Mouse (Mus musculus) hindbrain, postnatal 0 days (tissue): ENCODE data around the gene Tsks. TPM values are rescaled to one million over a fixed set of nuclear protein-coding genes. Genes with fewer than 3 reads are reported as not detected.

Experiments used
- ATAC-seq: fragments of 200-750 bp; cut with Nextera tagmentation; 2 replicates; pipeline ENCODE4 v1.8.0; 2017; ENCODE audit warnings: mild to moderate bottlenecking, moderate TSS enrichment, moderate library complexity
- DNase-seq: peaks from one replicate; pipeline ENCODE4 v3.0.0-alpha.2; 2015; ENCODE audit warnings: low spot score
- H3K27ac ChIP-seq: fragments of 300-500 bp; sonication (generic); 2 replicates; pipeline ENCODE4 v1.5.1; 2014; ENCODE audit warnings: mild to moderate bottlenecking
- H3K27me3 ChIP-seq: fragments of 300-500 bp; sonication (generic); 2 replicates; pipeline ENCODE4 v1.6.1; 2014; ENCODE audit warnings: low read length, mixed read lengths; ENCODE audit not compliant: insufficient read depth
- H3K36me3 ChIP-seq: fragments of 300-500 bp; sonication (generic); 2 replicates; pipeline ENCODE4 v1.6.1; 2014; ENCODE audit warnings: low read length, mixed read lengths; ENCODE audit not compliant: insufficient read depth
- H3K4me1 ChIP-seq: fragments of 300-500 bp; sonication (generic); 2 replicates; pipeline ENCODE4 v1.6.1; 2014; ENCODE audit warnings: antibody characterized with exemption, low read length, mixed read lengths; ENCODE audit not compliant: insufficient read depth
- H3K4me2 ChIP-seq: fragments of 300-500 bp; sonication (generic); 2 replicates; pipeline ENCODE4 v1.6.1; 2014; ENCODE audit warnings: low read depth, mild to moderate bottlenecking, low read length, moderate library complexity, mixed read lengths
- H3K4me3 ChIP-seq: fragments of 300-500 bp; sonication (generic); 2 replicates; pipeline ENCODE4 v1.5.1; 2014; ENCODE audit warnings: low read length
- H3K9ac ChIP-seq: fragments of 300-500 bp; sonication (generic); replicated peaks from 2 replicates; pipeline ENCODE4 v1.6.1; 2014; ENCODE audit warnings: mild to moderate bottlenecking, low read length, moderate library complexity, mixed read lengths
- H3K9me3 ChIP-seq: fragments of 300-500 bp; sonication (generic); 2 replicates; pipeline ENCODE4 v1.6.1; 2016; ENCODE audit warnings: low read length, mixed read lengths
- CTCF ChIP-seq: IDR thresholded peaks from 2 replicates; pipeline ENCODE4 v1.5.1; 2016; ENCODE audit warnings: antibody characterized with exemption, control low read depth, low read depth
- WGBS: fragments of 180-500 bp; shearing (Covaris S2); extraction: QIAGEN DNeasy Blood & Tissue Kit; methylation state at CpG from one replicate; pipeline ENCODE4 v1.1.7; 2014; 5-methylcytosine and 5-hydroxymethylcytosine counted together
- polyA plus RNA-seq: library from polyadenylated mRNA; unstranded; fragments of >200 nt; fragmentation: Nextera tagmentation; extraction: Ambion mirVana; gene quantifications from 2 replicates; pipeline ENCODE4 v1.2.1, GENCODE M21; 2015
- total RNA-seq: library from RNA; depleted of rRNA; stranded (reverse); fragments of >200 nt; gene quantifications from 2 replicates; pipeline ENCODE4 v1.2.3, GENCODE M21; 2014; rRNA removed

The Tsks gene
- total and polyA plus RNA-seq, 2 experiments from 2014 or later: 0.25 TPM; not detected in 1

GRCm38 (mm10) chr7:45000539-45001114, 57.6 kb downstream of the Tsks start:
- no peak for ATAC-seq
- Histone ChIP-seq H3K4me1 (peaks cover 5% of the 10 kb centered on the region; the same call in 1 of the 2 replicates), H3K36me3 (peaks cover 49% of the 10 kb centered on the region), H3K9me3 (no peaks in the 10 kb centered on the region), H3K27me3 (no peaks in the 10 kb centered on the region), H3K9ac (no peak overlapping the region), H3K4me2 (no peak overlapping the region), H3K27ac (no peak overlapping the region), H3K4me3 (no peak overlapping the region)
- TF ChIP-seq CTCF: no peak
- WGBS: 78% methylated on average over 21 of the region's 21 CpGs
- DNase-seq: no peak

DNA sequence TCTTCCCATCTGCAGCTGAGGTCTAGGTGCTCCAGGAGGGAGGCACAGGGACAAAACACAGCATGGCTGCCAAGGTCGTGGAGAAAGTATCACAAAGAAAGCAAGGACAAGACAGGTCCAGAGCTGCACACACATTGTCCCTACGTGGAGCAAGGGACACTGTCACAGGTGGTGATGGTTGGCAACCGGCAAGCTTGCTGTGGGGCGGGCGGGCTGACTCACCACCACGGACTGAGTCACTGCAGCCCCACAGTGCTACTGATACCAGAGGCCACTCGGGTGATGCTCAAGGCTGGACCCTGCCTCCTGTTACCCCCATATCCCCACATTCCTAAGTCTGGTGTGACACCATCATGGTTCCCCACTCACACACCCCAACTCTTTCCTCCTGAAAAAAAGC, 59.4 kb downstream of the Tsks start:
- Histone ChIP-seq H3K36me3 (peaks cover 67% of the 10 kb centered on the region), H3K27me3 (no peaks in the 10 kb centered on the region), H3K4me3 (no peak overlapping the region), H3K4me1 (peaks cover 5% of the 10 kb centered on the region; the same call in 1 of the 2 replicates), H3K9me3 (no peaks in the 10 kb centered on the region), H3K9ac (no peak overlapping the region), H3K27ac (no peak overlapping the region), H3K4me2 (no peak overlapping the region)
- no peak for ATAC-seq
- 87% methylated on average over 7 of the region's 7 CpGs for WGBS
- DNase-seq: no peak
- TF ChIP-seq CTCF: no peak

DNA sequence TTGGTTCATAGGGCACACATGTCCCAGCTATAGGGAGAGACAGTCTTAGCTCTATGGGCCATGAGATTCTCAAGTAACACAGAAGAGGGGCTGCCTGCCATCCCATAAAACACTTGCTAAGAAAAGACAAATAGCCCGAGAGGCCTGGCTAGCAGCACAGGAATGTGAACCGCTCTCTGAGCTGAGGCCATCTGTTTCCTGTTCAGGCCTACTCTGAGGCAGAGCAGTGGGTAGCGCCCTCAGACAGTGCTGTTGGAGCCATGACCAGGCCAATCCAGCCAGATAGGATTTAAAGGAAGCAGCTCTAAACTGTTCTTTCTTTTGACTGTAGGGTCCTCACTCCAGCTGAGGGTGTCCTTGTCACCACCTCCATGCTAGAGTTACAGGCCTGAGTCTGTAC, 61.5 kb downstream of the Tsks start:
- Histone ChIP-seq H3K4me2 (no peak overlapping the region), H3K27me3 (no peaks in the 10 kb centered on the region), H3K36me3 (peaks cover 75% of the 10 kb centered on the region), H3K27ac (no peak overlapping the region), H3K4me1 (no peaks in the 10 kb centered on the region), H3K9ac (no peak overlapping the region), H3K9me3 (no peaks in the 10 kb centered on the region), H3K4me3 (no peak overlapping the region)
- WGBS: 80% methylated on average over 3 of the region's 3 CpGs
- no peak for DNase-seq
- ATAC-seq: no peak
- no peak for TF ChIP-seq CTCF

GRCm38 (mm10) chr7:45005321-45005992, 62.5 kb downstream of the Tsks start:
- 91% methylated on average over 6 of the region's 6 CpGs for WGBS
- Histone ChIP-seq H3K36me3 (peaks cover 83% of the 10 kb centered on the region), H3K4me1 (no peaks in the 10 kb centered on the region), H3K4me2 (no peak overlapping the region), H3K9me3 (no peaks in the 10 kb centered on the region), H3K4me3 (no peak overlapping the region), H3K9ac (no peak overlapping the region), H3K27me3 (no peaks in the 10 kb centered on the region), H3K27ac (no peak overlapping the region)
- no peak for TF ChIP-seq CTCF
- DNase-seq (no peak), ATAC-seq (no peak)

DNA sequence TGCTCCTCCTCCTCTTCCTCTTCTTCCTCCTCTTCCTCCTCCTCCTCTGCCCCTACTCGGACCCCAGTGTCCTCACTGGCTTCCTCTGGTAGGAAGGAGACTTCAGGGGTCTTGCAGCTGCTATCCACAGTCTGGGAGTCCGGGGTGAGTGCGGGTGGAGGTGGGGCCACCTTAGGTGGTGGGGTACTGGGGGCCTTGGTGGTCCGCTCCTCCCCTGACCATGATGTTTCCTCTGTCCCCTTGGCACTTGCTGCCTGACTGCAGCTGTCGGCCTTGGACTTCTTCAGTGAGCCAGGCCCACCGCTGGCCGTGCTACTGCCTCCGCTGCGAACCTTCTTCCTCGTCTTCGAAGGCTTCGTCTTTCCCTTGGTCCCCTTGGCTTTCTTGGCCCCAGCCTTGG, 63.5 kb downstream of the Tsks start:
- no peaks in the 10 kb centered on the region for H3K27me3 ChIP-seq
- no peak for ATAC-seq
- WGBS: 93% methylated on average over 12 of the region's 12 CpGs
- no peak overlapping the region for H3K4me3 ChIP-seq
- no peak overlapping the region for H3K4me2 ChIP-seq
- H3K36me3 ChIP-seq: peaks cover 77% of the 10 kb centered on the region
- no peaks in the 10 kb centered on the region for H3K9me3 ChIP-seq
- H3K4me1 ChIP-seq: no peaks in the 10 kb centered on the region
- H3K27ac ChIP-seq: no peak overlapping the region
- no peak for TF ChIP-seq CTCF
- H3K9ac ChIP-seq: no peak overlapping the region
- DNase-seq: no peak

DNA sequence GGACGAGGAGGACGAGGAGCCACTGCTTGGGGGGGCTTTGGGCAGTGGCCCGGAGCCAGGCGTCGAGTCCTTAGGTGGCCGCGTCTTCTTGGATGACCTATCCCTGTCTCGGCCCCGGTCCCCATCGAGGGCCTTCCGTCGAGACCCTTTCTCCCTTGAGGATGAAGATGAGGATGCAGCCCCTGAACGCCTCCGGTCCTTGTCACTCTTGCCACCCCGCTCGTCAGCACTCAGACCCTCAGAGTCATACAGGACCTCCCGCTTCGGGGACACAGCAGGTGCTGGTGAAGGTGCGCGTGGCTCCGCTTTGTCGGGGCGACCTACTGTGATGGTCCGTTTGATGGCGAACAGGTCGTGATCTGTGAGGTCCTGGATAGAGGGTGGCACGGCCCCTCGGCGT, 64.1 kb downstream of the Tsks start:
- Histone ChIP-seq H3K27ac (no peak overlapping the region), H3K9me3 (no peaks in the 10 kb centered on the region), H3K4me2 (no peak overlapping the region), H3K36me3 (peaks cover 77% of the 10 kb centered on the region), H3K4me3 (no peak overlapping the region), H3K9ac (no peak overlapping the region), H3K4me1 (no peaks in the 10 kb centered on the region), H3K27me3 (no peaks in the 10 kb centered on the region)
- no peak for ATAC-seq
- TF ChIP-seq CTCF: no peak
- WGBS: 97% methylated on average over 29 of the region's 29 CpGs
- DNase-seq: no peak

Other genes with a start within 250 kb of the Tsks start
Only the 30 nearest of the 33 such genes appear.
- gene Vrk3, start 194.8 kb upstream of the Tsks start, total RNA-seq: 22.3 and 25.3 TPM in 2 replicates
- 28.2 and 33.0 TPM in 2 replicates for gene Vrk3, start 194.8 kb upstream of the Tsks start, polyA plus RNA-seq
- 0.84 and 1.8 TPM in 2 replicates for gene Zfp473, start 192.2 kb upstream of the Tsks start, total RNA-seq
- 0.68 and 0.73 TPM in 2 replicates for gene Zfp473, start 192.2 kb upstream of the Tsks start, polyA plus RNA-seq
- gene Nup62, start 127.1 kb upstream of the Tsks start, total RNA-seq: 67.0 and 69.0 TPM in 2 replicates
- gene Nup62, start 127.1 kb upstream of the Tsks start, polyA plus RNA-seq: 42.9 and 46.4 TPM in 2 replicates
- 0.47 and 0.68 TPM in 2 replicates for gene Il4i1, start 126.8 kb upstream of the Tsks start, total RNA-seq
- 0.52 and 0.58 TPM in 2 replicates for gene Il4i1, start 126.8 kb upstream of the Tsks start, polyA plus RNA-seq
- gene Atf5, start 126.5 kb upstream of the Tsks start, total RNA-seq: 10.1 and 15.8 TPM in 2 replicates
- 4.1 and 4.4 TPM in 2 replicates for gene Atf5, start 126.5 kb upstream of the Tsks start, polyA plus RNA-seq
- 136 and 156 TPM in 2 replicates for gene Akt1s1, start 94.2 kb upstream of the Tsks start, total RNA-seq
- 94.3 and 95.4 TPM in 2 replicates for gene Akt1s1, start 94.2 kb upstream of the Tsks start, polyA plus RNA-seq
- 53.7 and 98.5 TPM in 2 replicates for gene Tbc1d17, start 94.1 kb upstream of the Tsks start, total RNA-seq
- gene Tbc1d17, start 94.1 kb upstream of the Tsks start, polyA plus RNA-seq: 103 and 106 TPM in 2 replicates
- gene Pnkp, start 86.1 kb upstream of the Tsks start, total RNA-seq: 22.9 and 47.1 TPM in 2 replicates
- gene Pnkp, start 86.1 kb upstream of the Tsks start, polyA plus RNA-seq: 35.7 and 37.5 TPM in 2 replicates
- 524 and 597 TPM in 2 replicates for gene Ptov1, start 73.4 kb upstream of the Tsks start, total RNA-seq
- gene Ptov1, start 73.4 kb upstream of the Tsks start, polyA plus RNA-seq: 416 and 438 TPM in 2 replicates
- 193 and 194 TPM in 2 replicates for gene Med25, start 50.5 kb upstream of the Tsks start, total RNA-seq
- gene Med25, start 50.5 kb upstream of the Tsks start, polyA plus RNA-seq: 121 and 123 TPM in 2 replicates
- 27.8 and 29.8 TPM in 2 replicates for gene Fuz, start 47.1 kb upstream of the Tsks start, total RNA-seq
- gene Fuz, start 47.1 kb upstream of the Tsks start, polyA plus RNA-seq: 14.5 and 14.9 TPM in 2 replicates
- gene Ap2a1, start 13.7 kb upstream of the Tsks start, total RNA-seq: 251 and 255 TPM in 2 replicates
- 113 and 115 TPM in 2 replicates for gene Ap2a1, start 13.7 kb upstream of the Tsks start, polyA plus RNA-seq
- gene Cpt1c, start 31.6 kb downstream of the Tsks start, total RNA-seq: 99.4 and 105 TPM in 2 replicates
- gene Cpt1c, start 31.6 kb downstream of the Tsks start, polyA plus RNA-seq: 48.7 and 50.7 TPM in 2 replicates
- 215 and 251 TPM in 2 replicates for gene Prmt1, start 43.4 kb downstream of the Tsks start, total RNA-seq
- gene Prmt1, start 43.4 kb downstream of the Tsks start, polyA plus RNA-seq: 470 and 531 TPM in 2 replicates
- gene Irf3, start 54.4 kb downstream of the Tsks start, total RNA-seq: 42.2 and 48.6 TPM in 2 replicates
- 31.5 and 33.7 TPM in 2 replicates for gene Irf3, start 54.4 kb downstream of the Tsks start, polyA plus RNA-seq
- 7.2 and 15.0 TPM in 2 replicates for gene Bcl2l12, start 55.5 kb downstream of the Tsks start, total RNA-seq
- 13.0 and 13.6 TPM in 2 replicates for gene Bcl2l12, start 55.5 kb downstream of the Tsks start, polyA plus RNA-seq
- 76.7 and 77.7 TPM in 2 replicates for gene Scaf1, start 73.2 kb downstream of the Tsks start, total RNA-seq
- gene Scaf1, start 73.2 kb downstream of the Tsks start, polyA plus RNA-seq: 40.7 and 45.6 TPM in 2 replicates
- gene Rras, start 74.8 kb downstream of the Tsks start, total RNA-seq: 8.4 and 18.6 TPM in 2 replicates
- 15.8 and 16.9 TPM in 2 replicates for gene Rras, start 74.8 kb downstream of the Tsks start, polyA plus RNA-seq
- 14.0 and 18.1 TPM in 2 replicates for gene Prr12, start 109.7 kb downstream of the Tsks start, total RNA-seq
- 7.5 and 9.2 TPM in 2 replicates for gene Prr12, start 109.7 kb downstream of the Tsks start, polyA plus RNA-seq
- 72.9 and 83.1 TPM in 2 replicates for gene Nosip, start 119.2 kb downstream of the Tsks start, total RNA-seq
- 64.5 and 67.4 TPM in 2 replicates for gene Nosip, start 119.2 kb downstream of the Tsks start, polyA plus RNA-seq
- 10.5 and 12.4 TPM in 2 replicates for gene Prrg2, start 119.5 kb downstream of the Tsks start, total RNA-seq
- 15.3 and 17.2 TPM in 2 replicates for gene Prrg2, start 119.5 kb downstream of the Tsks start, polyA plus RNA-seq
- 42.9 and 45.1 TPM in 2 replicates for gene Rcn3, start 149.0 kb downstream of the Tsks start, total RNA-seq
- 39.3 and 42.0 TPM in 2 replicates for gene Rcn3, start 149.0 kb downstream of the Tsks start, polyA plus RNA-seq
- gene Fcgrt, start 160.6 kb downstream of the Tsks start, total RNA-seq: 32.9 and 43.6 TPM in 2 replicates
- 43.8 and 45.9 TPM in 2 replicates for gene Fcgrt, start 160.6 kb downstream of the Tsks start, polyA plus RNA-seq
- 743 and 824 TPM in 2 replicates for gene Rps11, start 181.2 kb downstream of the Tsks start, total RNA-seq
- 768 and 794 TPM in 2 replicates for gene Rps11, start 181.2 kb downstream of the Tsks start, polyA plus RNA-seq
- gene Rpl13a, start 185.6 kb downstream of the Tsks start, total RNA-seq: 1,377 and 1,807 TPM in 2 replicates
- gene Rpl13a, start 185.6 kb downstream of the Tsks start, polyA plus RNA-seq: 800 and 828 TPM in 2 replicates
- gene Gm45713, start 193.0 kb downstream of the Tsks start, total RNA-seq: not detected in 2 replicates
- 0.15 TPM in 1 of 2 replicates, not detected in the other for gene Gm45713, start 193.0 kb downstream of the Tsks start, polyA plus RNA-seq
- gene Flt3l, start 193.2 kb downstream of the Tsks start, total RNA-seq: 5.8 and 8.0 TPM in 2 replicates
- 2.1 and 3.0 TPM in 2 replicates for gene Flt3l, start 193.2 kb downstream of the Tsks start, polyA plus RNA-seq
- 119 and 124 TPM in 2 replicates for gene Pih1d1, start 211.1 kb downstream of the Tsks start, total RNA-seq
- gene Pih1d1, start 211.1 kb downstream of the Tsks start, polyA plus RNA-seq: 79.3 and 80.5 TPM in 2 replicates
- 30.5 and 30.9 TPM in 2 replicates for gene Aldh16a1, start 211.4 kb downstream of the Tsks start, total RNA-seq
- 19.0 and 20.6 TPM in 2 replicates for gene Aldh16a1, start 211.4 kb downstream of the Tsks start, polyA plus RNA-seq
- 9.8 and 13.5 TPM in 2 replicates for gene Slc17a7, start 220.7 kb downstream of the Tsks start, total RNA-seq
- gene Slc17a7, start 220.7 kb downstream of the Tsks start, polyA plus RNA-seq: 4.2 and 4.6 TPM in 2 replicates